In the genomic region with DNA sequence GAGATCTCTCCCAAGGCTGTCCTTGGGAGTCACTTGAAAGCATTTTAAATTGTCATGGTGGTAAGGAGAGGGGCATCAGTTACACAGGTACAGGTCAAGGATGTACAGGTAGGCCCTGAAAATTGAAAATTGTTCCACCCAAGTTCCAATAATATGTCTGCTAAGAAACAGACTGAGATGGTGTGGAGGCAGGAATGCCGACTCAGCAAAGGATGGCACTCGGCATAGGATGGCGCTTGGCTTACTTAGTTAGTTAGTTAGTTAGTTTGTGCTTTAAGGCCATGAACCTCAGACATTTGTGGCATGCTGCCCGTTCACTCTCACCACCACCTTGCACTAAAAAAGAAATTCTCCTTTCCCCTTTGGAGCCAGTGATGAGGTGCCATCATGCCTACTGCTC, we compare ENCODE assay signal across 30 mouse cellular contexts.
"Had no signal": no experiment of that assay in that cellular context is flagged by ENCODE, and none has a peak within 500 bp of the region (broad histone marks: within the 10 kb centered on the region; RNA-seq: fewer than 3 reads in every experiment).

No protein-coding gene starts in this region.

- H3K27ac ChIP-seq: limb, embryonic 10.5 days; limb, embryonic 12.5 days; limb, embryonic 13.5 days; limb, embryonic 15.5 days; liver, embryonic 12.5 days; liver, embryonic 13.5 days; liver, embryonic 14.5 days; liver, embryonic 15.5 days; lung, embryonic 15.5 days; macrophage; midbrain, embryonic 10.5 days; midbrain, embryonic 12.5 days; midbrain, embryonic 13.5 days; midbrain, embryonic 15.5 days; neural tube, embryonic 12.5 days had no signal

- H3K4me1 ChIP-seq: limb, embryonic 12.5 days; limb, embryonic 13.5 days; midbrain, embryonic 10.5 days; midbrain, embryonic 12.5 days; midbrain, embryonic 13.5 days; midbrain, embryonic 15.5 days; neural tube, embryonic 12.5 days had no signal

- H3K4me3 ChIP-seq: limb, embryonic 10.5 days; limb, embryonic 12.5 days; limb, embryonic 13.5 days; limb, embryonic 15.5 days; liver, embryonic 12.5 days; liver, embryonic 13.5 days; liver, embryonic 15.5 days; lung, embryonic 15.5 days; megakaryocyte, embryonic 14.5 days; midbrain, embryonic 10.5 days; midbrain, embryonic 12.5 days; midbrain, embryonic 13.5 days; midbrain, embryonic 15.5 days; myocyte; neural tube, embryonic 12.5 days had no signal

- H3K9me3 ChIP-seq: limb, embryonic 10.5 days; limb, embryonic 12.5 days; limb, embryonic 13.5 days; limb, embryonic 15.5 days; liver, embryonic 12.5 days; liver, embryonic 13.5 days; liver, embryonic 15.5 days; lung, embryonic 15.5 days; midbrain, embryonic 10.5 days; midbrain, embryonic 12.5 days; midbrain, embryonic 13.5 days; midbrain, embryonic 15.5 days; neural tube, embryonic 12.5 days had no signal

- H3K36me3 ChIP-seq: limb, embryonic 10.5 days; limb, embryonic 12.5 days; limb, embryonic 13.5 days; limb, embryonic 15.5 days; liver, embryonic 13.5 days; liver, embryonic 15.5 days; lung, embryonic 15.5 days; midbrain, embryonic 10.5 days; midbrain, embryonic 12.5 days; midbrain, embryonic 13.5 days; midbrain, embryonic 15.5 days; neural tube, embryonic 12.5 days had no signal

- H3K9ac ChIP-seq: limb, embryonic 12.5 days; limb, embryonic 13.5 days; limb, embryonic 15.5 days; liver, embryonic 12.5 days; liver, embryonic 13.5 days; liver, embryonic 14.5 days; liver, embryonic 15.5 days; liver, postnatal 0 days; lung, embryonic 14.5 days; lung, embryonic 15.5 days; midbrain, embryonic 12.5 days; midbrain, embryonic 13.5 days; midbrain, embryonic 15.5 days; neural tube, embryonic 12.5 days had no signal

- H3K4me2 ChIP-seq: limb, embryonic 12.5 days; limb, embryonic 13.5 days; limb, embryonic 15.5 days; liver, embryonic 11.5 days; liver, embryonic 12.5 days; liver, embryonic 13.5 days; liver, embryonic 15.5 days; lung, embryonic 14.5 days; lung, embryonic 15.5 days; midbrain, embryonic 11.5 days; midbrain, embryonic 12.5 days; midbrain, embryonic 13.5 days; midbrain, embryonic 15.5 days; neural tube, embryonic 12.5 days had no signal

- DNase-seq: left cerebral cortex, postnatal 4 days; liver; liver, embryonic 13.5 days; liver, postnatal 0 days; lung, adult 18-20 months; lung, adult 2 months; lung, embryonic 14.5 days; lung, postnatal 10 days; lung, postnatal 14 days; lung, postnatal 36 days; lung, postnatal 4 days; midbrain, embryonic 14.5 days had no signal

- H3K27me3 ChIP-seq: limb, embryonic 12.5 days; limb, embryonic 13.5 days; limb, embryonic 15.5 days; liver, embryonic 12.5 days; liver, embryonic 13.5 days; liver, embryonic 15.5 days; lung, embryonic 15.5 days; midbrain, embryonic 12.5 days; midbrain, embryonic 13.5 days; midbrain, embryonic 15.5 days; neural tube, embryonic 12.5 days had no signal
